Mouse (Mus musculus) hindbrain, embryonic 15.5 days (tissue): ENCODE measurements around the gene Drc1. TPM values are rescaled to one million over a fixed set of nuclear protein-coding genes. Genes with fewer than 3 reads are reported as not detected.

ENCODE experiments used
- ATAC-seq: fragments of 200-750 bp; cut with Nextera tagmentation; 2 replicates; pipeline ENCODE4 v1.8.0; 2017; ENCODE audit warnings: low read depth, moderate number of reproducible peaks, moderate TSS enrichment; ENCODE audit not compliant: low FRiP score
- H3K27ac ChIP-seq: fragments of 300-500 bp; sonication (generic); replicated peaks from 2 replicates; pipeline ENCODE4 v1.5.1; 2015; ENCODE audit warnings: mild to moderate bottlenecking, inconsistent platforms
- H3K27me3 ChIP-seq: fragments of 300-500 bp; sonication (generic); 2 replicates; pipeline ENCODE4 v1.6.1; 2015; ENCODE audit warnings: control low read depth, inconsistent platforms
- H3K36me3 ChIP-seq: fragments of 300-500 bp; sonication (generic); 2 replicates; pipeline ENCODE4 v1.6.1; 2015; ENCODE audit warnings: control low read depth, inconsistent platforms
- H3K4me1 ChIP-seq: fragments of 300-500 bp; sonication (generic); replicated peaks from 2 replicates; pipeline ENCODE4 v1.6.1; 2015; ENCODE audit warnings: control low read depth, inconsistent platforms
- H3K4me2 ChIP-seq: fragments of 300-500 bp; sonication (generic); 2 replicates; pipeline ENCODE4 v1.6.1; 2015; ENCODE audit warnings: moderate library complexity, mild to moderate bottlenecking, inconsistent platforms
- H3K4me3 ChIP-seq: fragments of 300-500 bp; sonication (generic); 2 replicates; pipeline ENCODE4 v1.5.1; 2015; ENCODE audit warnings: mild to moderate bottlenecking, inconsistent platforms
- H3K9ac ChIP-seq: fragments of 300-500 bp; sonication (generic); 2 replicates; pipeline ENCODE4 v1.6.1; 2015; ENCODE audit warnings: inconsistent platforms
- H3K9me3 ChIP-seq: fragments of 300-500 bp; sonication (generic); 2 replicates; pipeline ENCODE4 v1.6.1; 2016; ENCODE audit warnings: control low read depth, inconsistent platforms
- WGBS: fragments of 180-500 bp; shearing (Covaris S2); methylation state at CpG from one replicate; pipeline ENCODE4 v1.1.7; 2015; 5-methylcytosine and 5-hydroxymethylcytosine counted together
- polyA plus RNA-seq: library from polyadenylated mRNA; unstranded; fragments of >200 nt; fragmentation: Nextera tagmentation; extraction: Ambion mirVana; gene quantifications from 2 replicates; pipeline ENCODE4 v1.2.1, GENCODE M21; 2015

Gene Drc1
- polyA plus RNA-seq, 1 experiment from 2014 or later: 6.0 TPM

DNA sequence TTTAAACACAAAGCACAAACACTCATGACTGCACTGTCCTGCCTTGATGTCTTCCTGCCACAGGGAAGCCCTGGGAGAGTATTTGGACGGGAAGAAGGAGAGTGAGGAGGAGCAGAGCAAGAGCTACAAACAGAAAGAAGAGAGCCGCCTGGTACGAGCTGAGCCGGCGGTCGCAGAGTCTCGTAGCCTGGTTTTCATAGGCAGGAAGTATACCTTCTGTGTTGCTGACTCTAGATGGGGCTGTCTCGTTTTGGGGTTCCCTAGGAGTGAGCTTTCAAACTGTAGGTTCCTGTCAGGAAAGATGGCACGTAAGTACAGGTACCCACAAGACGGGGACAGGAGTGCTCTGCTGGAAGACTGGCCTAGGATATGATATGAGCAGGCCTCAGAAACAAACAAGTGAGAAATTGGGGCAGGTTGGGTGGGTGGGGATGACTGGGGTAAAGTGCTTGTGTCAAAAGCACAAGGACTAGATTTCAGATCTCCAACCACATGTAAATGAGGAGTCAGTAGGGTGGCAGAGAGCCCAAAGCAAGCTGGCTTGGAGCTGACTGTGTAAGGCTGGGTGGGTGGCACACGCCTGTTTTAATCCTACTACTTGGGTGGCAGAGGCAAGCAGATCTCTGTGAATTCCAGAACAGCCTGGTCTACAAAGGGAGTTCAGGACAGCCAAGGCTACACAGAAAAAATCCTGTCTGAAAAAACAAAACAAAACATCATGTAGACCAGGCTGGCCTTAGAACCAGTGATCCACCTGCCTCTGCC lies 60.6 kb downstream of the Drc1 start:
- ATAC-seq: no peak
- WGBS: 80% methylated on average over 11 of the region's 11 CpGs
- H3K9me3 ChIP-seq: no peaks in the 10 kb centered on the region
- H3K36me3 ChIP-seq: no peaks in the 10 kb centered on the region
- peaks cover 4% of the 10 kb centered on the region; the same call in 1 of the 2 replicates for H3K27me3 ChIP-seq
- no peak overlapping the region for H3K4me2 ChIP-seq
- no peak overlapping the region for H3K27ac ChIP-seq
- H3K4me3 ChIP-seq: no peak overlapping the region
- peaks cover 8% of the 10 kb centered on the region for H3K4me1 ChIP-seq
- H3K9ac ChIP-seq: no peak overlapping the region

- Histone ChIP-seq H3K9ac (0 out of 2 replicates have a peak overlapping the region, but pooled peaks have one; percentile 2), H3K27ac (no peak overlapping the region), H3K4me2 (peak overlapping the region; percentile 52), H3K36me3 (no peaks in the 10 kb centered on the region), H3K4me3 (peak overlapping the region; percentile 24), H3K27me3 (peaks cover 4% of the 10 kb centered on the region; the same call in 1 of the 2 replicates), H3K4me1 (peaks cover 8% of the 10 kb centered on the region), H3K9me3 (no peaks in the 10 kb centered on the region)
- 0 out of 2 replicates have a peak, but pooled peaks have one; percentile 19 for ATAC-seq
- WGBS: 10% methylated on average over 17 of the region's 17 CpGs
Measured at GRCm38 (mm10) chr5:30342601-30343015, 61.4 kb downstream of the Drc1 start.

DNA sequence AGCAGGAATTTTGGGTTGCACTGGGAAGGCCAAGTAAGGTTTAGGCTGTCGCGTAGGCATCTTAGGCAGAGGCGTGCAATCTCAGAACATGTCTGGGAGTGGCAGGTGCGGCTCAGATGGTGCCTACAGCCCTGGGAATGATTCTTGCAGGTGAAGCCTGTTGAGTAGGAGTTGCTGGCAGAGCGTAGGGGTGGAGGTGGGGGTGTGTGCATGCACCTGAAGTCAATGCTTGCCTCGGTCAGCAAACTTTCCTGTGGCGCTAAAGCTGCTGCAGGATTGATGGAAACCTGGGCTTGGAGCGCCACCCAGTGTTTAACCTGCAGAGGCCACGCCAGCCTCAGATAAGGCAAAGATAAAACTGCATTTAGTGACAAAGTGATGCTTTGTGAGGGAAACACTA lies 61.9 kb downstream of the Drc1 start:
- Histone ChIP-seq H3K27ac (no peak overlapping the region), H3K4me1 (peaks cover 8% of the 10 kb centered on the region), H3K4me3 (peak overlapping the region; percentile 24), H3K36me3 (no peaks in the 10 kb centered on the region), H3K4me2 (peak overlapping the region; percentile 52), H3K9me3 (no peaks in the 10 kb centered on the region), H3K9ac (no peak overlapping the region), H3K27me3 (peaks cover 4% of the 10 kb centered on the region; the same call in 1 of the 2 replicates)
- ATAC-seq: peak; percentile 83; the same call in 1 of the 2 replicates
- WGBS: 4% methylated on average over 9 of the region's 9 CpGs

DNA sequence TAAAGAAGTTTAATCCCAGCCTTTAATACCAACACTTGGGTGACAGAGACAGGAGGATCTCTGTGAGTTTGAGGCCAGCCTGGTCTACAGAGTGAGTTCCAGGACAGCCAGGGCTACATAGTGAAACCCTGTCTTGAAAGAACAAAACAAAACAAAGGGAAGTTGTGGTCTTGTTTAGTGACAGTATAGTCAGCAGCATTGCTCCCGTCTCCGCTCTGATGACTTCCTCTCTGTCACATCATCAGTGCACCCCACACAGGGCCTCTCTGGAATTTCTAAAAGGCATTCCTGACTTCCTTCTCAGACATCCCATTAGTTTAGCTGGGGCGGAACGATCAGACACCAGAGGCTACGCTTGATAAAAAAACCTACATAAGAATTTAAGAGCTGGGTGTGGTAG lies 62.7 kb downstream of the Drc1 start:
- peaks cover 4% of the 10 kb centered on the region; the same call in 1 of the 2 replicates for H3K27me3 ChIP-seq
- no peak overlapping the region for H3K9ac ChIP-seq
- no peak overlapping the region for H3K4me3 ChIP-seq
- ATAC-seq: no peak
- H3K4me2 ChIP-seq: no peak overlapping the region
- H3K27ac ChIP-seq: no peak overlapping the region
- no peaks in the 10 kb centered on the region for H3K9me3 ChIP-seq
- H3K4me1 ChIP-seq: peaks cover 8% of the 10 kb centered on the region
- no peaks in the 10 kb centered on the region for H3K36me3 ChIP-seq
- WGBS: 78% methylated on average over 5 of the region's 5 CpGs

GRCm38 (mm10) chr5:30353605-30354004 lies 72.4 kb downstream of the Drc1 start:
- WGBS: 63% methylated on average over 3 of the region's 3 CpGs
- ATAC-seq: no peak

DNA sequence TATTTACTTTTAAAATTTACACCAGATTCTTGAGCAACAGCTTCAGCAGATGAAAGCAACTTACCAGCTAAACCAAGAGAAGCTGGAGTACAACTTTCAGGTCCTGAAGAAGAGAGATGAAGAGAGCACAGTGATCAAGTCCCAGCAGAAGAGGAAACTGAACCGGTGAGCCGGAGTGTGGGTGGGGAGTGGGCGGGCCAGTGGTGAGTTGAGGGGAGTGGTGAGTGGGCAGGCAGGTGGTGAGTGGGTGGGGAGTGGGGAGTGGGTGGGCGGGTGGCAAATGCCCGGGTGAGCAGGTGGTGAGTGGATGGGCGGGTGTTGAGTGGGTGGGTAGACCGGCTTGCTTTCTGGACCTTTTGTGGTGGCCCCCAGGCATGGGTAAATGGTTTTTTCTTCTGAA lies 73.9 kb downstream of the Drc1 start:
- Histone ChIP-seq H3K9me3 (no peaks in the 10 kb centered on the region), H3K4me3 (no peak overlapping the region), H3K9ac (no peak overlapping the region), H3K36me3 (no peaks in the 10 kb centered on the region), H3K4me2 (no peak overlapping the region), H3K4me1 (no peaks in the 10 kb centered on the region), H3K27ac (no peak overlapping the region), H3K27me3 (no peaks in the 10 kb centered on the region)
- ATAC-seq: no peak
- 86% methylated on average over 7 of the region's 7 CpGs for WGBS

More at GRCm38 (mm10) chr5:30353605-30354004, 72.4 kb downstream of the Drc1 start:
- H3K4me1 ChIP-seq: no peaks in the 10 kb centered on the region
- no peaks in the 10 kb centered on the region for H3K27me3 ChIP-seq
- H3K9ac ChIP-seq: no peak overlapping the region
- no peaks in the 10 kb centered on the region for H3K36me3 ChIP-seq
- no peak overlapping the region for H3K4me3 ChIP-seq
- H3K27ac ChIP-seq: no peak overlapping the region
- H3K9me3 ChIP-seq: no peaks in the 10 kb centered on the region
- H3K4me2 ChIP-seq: no peak overlapping the region

GRCm38 (mm10) chr5:30355559-30356159 lies 74.5 kb downstream of the Drc1 start:
- WGBS: 89% methylated on average over 14 of the region's 14 CpGs
- Histone ChIP-seq H3K4me1 (no peaks in the 10 kb centered on the region), H3K27ac (no peak overlapping the region), H3K9ac (no peak overlapping the region), H3K4me3 (no peak overlapping the region), H3K4me2 (no peak overlapping the region), H3K27me3 (no peaks in the 10 kb centered on the region), H3K9me3 (no peaks in the 10 kb centered on the region), H3K36me3 (no peaks in the 10 kb centered on the region)
- no peak for ATAC-seq

DNA sequence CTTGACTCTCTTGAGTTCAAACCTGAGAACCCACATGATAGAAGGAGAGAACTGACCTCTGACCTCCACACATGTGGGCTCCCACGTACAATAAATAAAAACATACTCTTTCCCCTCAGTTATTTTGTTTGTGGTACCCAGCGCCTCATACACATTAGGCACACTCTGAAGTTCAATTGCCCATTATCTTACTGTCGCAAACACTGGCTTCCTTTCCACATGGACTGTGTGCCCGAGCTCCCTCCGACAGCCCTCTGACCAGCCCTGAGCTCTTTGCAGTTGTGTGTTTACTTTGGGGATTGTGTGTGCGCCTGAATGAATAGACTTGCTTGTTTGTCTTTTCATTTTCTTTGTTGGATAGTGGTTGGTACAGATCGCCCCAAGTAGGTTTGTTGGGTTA lies 75.5 kb downstream of the Drc1 start:
- no peak overlapping the region for H3K9ac ChIP-seq
- no peak overlapping the region for H3K27ac ChIP-seq
- ATAC-seq: no peak
- 88% methylated on average over 7 of the region's 7 CpGs for WGBS
- no peaks in the 10 kb centered on the region for H3K36me3 ChIP-seq
- H3K4me1 ChIP-seq: no peaks in the 10 kb centered on the region
- no peaks in the 10 kb centered on the region for H3K9me3 ChIP-seq
- no peak overlapping the region for H3K4me3 ChIP-seq
- H3K27me3 ChIP-seq: no peaks in the 10 kb centered on the region
- no peak overlapping the region for H3K4me2 ChIP-seq

- Histone ChIP-seq H3K4me3 (no peak overlapping the region), H3K4me1 (no peaks in the 10 kb centered on the region), H3K9me3 (no peaks in the 10 kb centered on the region), H3K4me2 (no peak overlapping the region), H3K9ac (no peak overlapping the region), H3K27me3 (no peaks in the 10 kb centered on the region), H3K27ac (no peak overlapping the region), H3K36me3 (no peaks in the 10 kb centered on the region)
- WGBS: 88% methylated on average over 10 of the region's 10 CpGs
- ATAC-seq: no peak
Measured at GRCm38 (mm10) chr5:30358436-30359099, 77.4 kb downstream of the Drc1 start.

- H3K9ac ChIP-seq: no peak overlapping the region
- no peaks in the 10 kb centered on the region for H3K36me3 ChIP-seq
- H3K27me3 ChIP-seq: no peaks in the 10 kb centered on the region
- no peaks in the 10 kb centered on the region for H3K9me3 ChIP-seq
- 80% methylated on average over 8 of the region's 8 CpGs for WGBS
- H3K27ac ChIP-seq: no peak overlapping the region
- ATAC-seq: no peak
- no peaks in the 10 kb centered on the region for H3K4me1 ChIP-seq
- no peak overlapping the region for H3K4me2 ChIP-seq
- H3K4me3 ChIP-seq: no peak overlapping the region
Measured at GRCm38 (mm10) chr5:30367405-30367804, 86.2 kb downstream of the Drc1 start.

DNA sequence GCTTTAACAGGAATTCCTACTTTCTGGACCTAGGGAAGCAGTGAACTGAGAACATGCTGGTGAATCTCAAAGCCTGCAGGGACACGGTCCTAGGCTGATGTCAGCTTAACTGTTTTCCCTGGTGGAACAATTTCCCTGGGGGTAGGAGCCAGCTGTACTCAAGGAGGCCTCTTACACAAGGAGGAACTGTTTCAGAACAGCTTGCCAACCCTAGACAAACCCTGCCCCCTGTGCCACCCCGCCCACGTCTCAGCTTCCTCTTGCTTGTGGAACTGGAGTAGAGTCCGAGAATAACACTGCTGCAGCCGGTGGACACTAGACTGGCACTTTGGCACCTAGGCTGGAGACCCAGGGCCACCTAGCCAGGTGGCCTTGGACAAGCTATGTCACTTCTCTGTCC lies 88.2 kb downstream of the Drc1 start:
- H3K9me3 ChIP-seq: no peaks in the 10 kb centered on the region
- no peak overlapping the region for H3K27ac ChIP-seq
- H3K27me3 ChIP-seq: no peaks in the 10 kb centered on the region
- no peaks in the 10 kb centered on the region for H3K4me1 ChIP-seq
- H3K4me2 ChIP-seq: no peak overlapping the region
- no peaks in the 10 kb centered on the region for H3K36me3 ChIP-seq
- no peak overlapping the region for H3K4me3 ChIP-seq
- WGBS: 84% methylated on average over 5 of the region's 5 CpGs
- no peak overlapping the region for H3K9ac ChIP-seq
- no peak for ATAC-seq

DNA sequence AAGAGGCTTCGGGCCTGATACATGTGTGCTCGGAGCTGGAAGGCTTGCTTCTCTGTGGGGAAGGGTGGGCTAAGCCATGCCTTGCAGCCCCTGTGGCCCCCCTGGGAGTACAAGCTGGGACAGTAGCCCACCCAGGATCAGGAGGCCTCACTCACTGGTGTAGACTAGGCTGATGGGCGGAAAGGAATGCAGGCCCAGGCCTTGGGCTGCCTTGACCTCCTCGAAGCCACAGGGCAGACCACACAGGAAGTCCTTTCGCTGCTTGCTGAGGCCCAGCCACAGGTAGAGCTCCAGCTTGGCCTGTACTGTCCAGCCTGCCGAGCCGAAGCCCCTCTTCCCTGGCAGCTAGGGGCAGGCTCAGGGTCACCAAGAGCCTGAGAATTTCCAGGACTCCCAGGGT lies 101.7 kb downstream of the Drc1 start:
- WGBS: 57% methylated on average over 7 of the region's 7 CpGs
- Histone ChIP-seq H3K27ac (no peak overlapping the region), H3K4me1 (no peaks in the 10 kb centered on the region), H3K9ac (no peak overlapping the region), H3K4me3 (no peak overlapping the region), H3K27me3 (no peaks in the 10 kb centered on the region), H3K9me3 (no peaks in the 10 kb centered on the region), H3K36me3 (no peaks in the 10 kb centered on the region), H3K4me2 (no peak overlapping the region)
- ATAC-seq: no peak
